Mouse (Mus musculus) neural tube, embryonic 11.5 days (tissue): ENCODE results near the gene Vegfa. TPM values are rescaled to one million over a fixed set of nuclear protein-coding genes. Genes with fewer than 3 reads are reported as not detected.

Experiments used
- ATAC-seq: fragments of 200-750 bp; cut with Nextera tagmentation; 2 replicates; pipeline ENCODE4 v1.8.0; 2017; ENCODE audit warnings: moderate number of reproducible peaks, mild to moderate bottlenecking, moderate TSS enrichment, moderate library complexity; ENCODE audit not compliant: insufficient read depth, low FRiP score, low TSS enrichment
- DNase-seq: peaks from one replicate; pipeline ENCODE4 v3.0.0-alpha.2; 2015; ENCODE audit warnings: low spot score
- H3K27ac ChIP-seq: fragments of 300-500 bp; sonication (generic); 2 replicates; pipeline ENCODE4 v1.5.1; 2014; ENCODE audit warnings: low read depth, mild to moderate bottlenecking, low read length
- H3K27me3 ChIP-seq: fragments of 300-500 bp; sonication (generic); 2 replicates; pipeline ENCODE4 v1.6.1; 2014; ENCODE audit warnings: mild to moderate bottlenecking, low read length, mixed read lengths; ENCODE audit not compliant: control insufficient read depth, insufficient read depth
- H3K36me3 ChIP-seq: fragments of 300-500 bp; sonication (generic); 2 replicates; pipeline ENCODE4 v1.6.1; 2014; ENCODE audit warnings: mild to moderate bottlenecking, low read length, moderate library complexity, mixed read lengths; ENCODE audit not compliant: control insufficient read depth, insufficient read depth
- H3K4me1 ChIP-seq: fragments of 300-500 bp; sonication (generic); 2 replicates; pipeline ENCODE4 v1.6.1; 2014; ENCODE audit warnings: low read length, mixed read lengths; ENCODE audit not compliant: control insufficient read depth, insufficient read depth
- H3K4me2 ChIP-seq: fragments of 300-500 bp; sonication (generic); 2 replicates; pipeline ENCODE4 v1.6.1; 2014; ENCODE audit warnings: low read depth, mild to moderate bottlenecking, moderate library complexity
- H3K4me3 ChIP-seq: fragments of 300-500 bp; sonication (generic); 2 replicates; pipeline ENCODE4 v1.5.1; 2014; ENCODE audit warnings: low read depth, low read length
- H3K9ac ChIP-seq: fragments of 300-500 bp; sonication (generic); 2 replicates; pipeline ENCODE4 v1.6.1; 2014; ENCODE audit warnings: mild to moderate bottlenecking, low read length
- H3K9me3 ChIP-seq: fragments of 300-500 bp; sonication (generic); 2 replicates; pipeline ENCODE4 v1.6.1; 2016; ENCODE audit warnings: low read length; ENCODE audit not compliant: control insufficient read depth
- WGBS: fragments of 180-500 bp; shearing (Covaris S2); extraction: QIAGEN DNeasy Blood & Tissue Kit; methylation state at CpG from one replicate; pipeline ENCODE4 v1.1.7; 2014; 5-methylcytosine and 5-hydroxymethylcytosine counted together
- polyA plus RNA-seq: library from polyadenylated mRNA; unstranded; fragments of >200 nt; fragmentation: Nextera tagmentation; extraction: Ambion mirVana; gene quantifications from 2 replicates; pipeline ENCODE4 v1.2.1, GENCODE M21; 2014

Vegfa gene
- polyA plus RNA-seq, 1 experiment from 2014 or later = 3.4 TPM

DNA sequence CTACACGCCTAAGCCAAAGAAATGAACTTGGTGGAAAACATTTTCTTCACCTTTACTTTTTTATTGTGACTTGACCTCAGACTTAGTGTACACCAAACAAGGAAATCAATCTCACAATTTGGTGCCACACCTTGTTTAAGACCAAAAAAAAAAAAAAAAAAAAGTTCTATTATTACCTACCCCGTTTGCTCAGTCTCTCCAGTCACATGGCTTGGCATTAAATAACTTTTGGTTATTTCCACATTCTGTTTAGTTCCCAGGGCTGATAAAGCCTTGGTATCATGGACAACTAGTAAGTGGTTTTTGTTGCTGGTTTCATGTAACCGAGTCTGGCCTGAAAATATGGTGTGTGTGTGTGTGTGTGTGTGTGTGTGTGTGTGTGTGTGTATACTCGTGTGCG lies 12.8 kb upstream of the Vegfa start:
- Histone ChIP-seq H3K4me2 (no peak overlapping the region), H3K36me3 (no peaks in the 10 kb centered on the region), H3K4me3 (no peak overlapping the region), H3K9ac (no peak overlapping the region), H3K4me1 (no peaks in the 10 kb centered on the region), H3K27me3 (no peaks in the 10 kb centered on the region), H3K27ac (no peak overlapping the region), H3K9me3 (no peaks in the 10 kb centered on the region)
- DNase-seq (no peak), ATAC-seq (no peak)
- WGBS = 93% methylated on average over 5 of the region's 5 CpGs

- Histone ChIP-seq H3K27me3 (no peaks in the 10 kb centered on the region), H3K4me2 (no peak overlapping the region), H3K4me3 (no peak overlapping the region), H3K4me1 (no peaks in the 10 kb centered on the region), H3K27ac (no peak overlapping the region), H3K9ac (no peak overlapping the region), H3K36me3 (no peaks in the 10 kb centered on the region), H3K9me3 (no peaks in the 10 kb centered on the region)
- no peak for DNase-seq
- 91% methylated on average over 8 of the region's 8 CpGs for WGBS
- ATAC-seq = no peak
These were observed 10.0 kb upstream of the Vegfa start for GRCm38 (mm10) chr17:46042158-46042557.

GRCm38 (mm10) chr17:46041679-46042078 lies 9.5 kb upstream of the Vegfa start:
- Histone ChIP-seq H3K27me3 (no peaks in the 10 kb centered on the region), H3K4me2 (no peak overlapping the region), H3K4me3 (no peak overlapping the region), H3K4me1 (no peaks in the 10 kb centered on the region), H3K9me3 (no peaks in the 10 kb centered on the region), H3K9ac (no peak overlapping the region), H3K27ac (no peak overlapping the region), H3K36me3 (no peaks in the 10 kb centered on the region)
- no peak for ATAC-seq
- DNase-seq = no peak
- WGBS = 91% methylated on average over 3 of the region's 3 CpGs

DNA sequence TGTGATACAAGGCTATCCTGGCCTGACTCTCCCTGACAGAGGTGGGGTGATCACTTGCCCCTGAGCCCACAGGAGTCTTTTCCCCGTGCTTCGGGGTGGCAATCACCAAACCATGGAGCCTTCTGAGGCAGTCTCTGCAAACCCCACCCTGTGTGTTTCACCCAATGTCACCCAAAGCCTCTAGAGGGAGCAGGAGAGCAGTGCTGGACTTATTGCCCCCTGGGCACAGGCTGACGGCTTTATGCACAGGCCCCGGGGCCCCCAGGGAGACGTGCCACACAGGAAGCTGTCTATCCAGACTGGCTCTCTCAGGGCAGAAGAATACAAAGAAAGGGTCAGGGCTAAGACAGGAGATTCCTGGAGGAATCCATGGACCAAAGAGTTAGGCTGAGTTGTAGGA lies 9.1 kb upstream of the Vegfa start:
- no peak overlapping the region for H3K27ac ChIP-seq
- H3K4me2 ChIP-seq = no peak overlapping the region
- no peaks in the 10 kb centered on the region for H3K27me3 ChIP-seq
- H3K36me3 ChIP-seq = no peaks in the 10 kb centered on the region
- no peak for ATAC-seq
- 66% methylated on average over 5 of the region's 5 CpGs for WGBS
- no peak overlapping the region for H3K9ac ChIP-seq
- no peaks in the 10 kb centered on the region for H3K9me3 ChIP-seq
- H3K4me3 ChIP-seq = no peak overlapping the region
- DNase-seq = no peak
- H3K4me1 ChIP-seq = no peaks in the 10 kb centered on the region

- H3K4me3 ChIP-seq = no peak overlapping the region
- H3K4me2 ChIP-seq = no peak overlapping the region
- no peaks in the 10 kb centered on the region for H3K4me1 ChIP-seq
- WGBS = 68% methylated on average over 6 of the region's 6 CpGs
- no peak for DNase-seq
- H3K27me3 ChIP-seq = no peaks in the 10 kb centered on the region
- H3K36me3 ChIP-seq = no peaks in the 10 kb centered on the region
- H3K27ac ChIP-seq = no peak overlapping the region
- ATAC-seq = no peak
- H3K9me3 ChIP-seq = no peaks in the 10 kb centered on the region
- no peak overlapping the region for H3K9ac ChIP-seq
These were observed 8.4 kb upstream of the Vegfa start for GRCm38 (mm10) chr17:46040561-46040960.

GRCm38 (mm10) chr17:46038906-46039305 lies 6.7 kb upstream of the Vegfa start:
- 36% methylated on average over 3 of the region's 3 CpGs for WGBS
- H3K4me2 ChIP-seq = no peak overlapping the region
- H3K27ac ChIP-seq = no peak overlapping the region
- H3K36me3 ChIP-seq = no peaks in the 10 kb centered on the region
- H3K27me3 ChIP-seq = no peaks in the 10 kb centered on the region
- ATAC-seq (no peak), DNase-seq (no peak)
- no peak overlapping the region for H3K9ac ChIP-seq
- H3K4me3 ChIP-seq = no peak overlapping the region
- H3K4me1 ChIP-seq = no peaks in the 10 kb centered on the region
- no peaks in the 10 kb centered on the region for H3K9me3 ChIP-seq

DNA sequence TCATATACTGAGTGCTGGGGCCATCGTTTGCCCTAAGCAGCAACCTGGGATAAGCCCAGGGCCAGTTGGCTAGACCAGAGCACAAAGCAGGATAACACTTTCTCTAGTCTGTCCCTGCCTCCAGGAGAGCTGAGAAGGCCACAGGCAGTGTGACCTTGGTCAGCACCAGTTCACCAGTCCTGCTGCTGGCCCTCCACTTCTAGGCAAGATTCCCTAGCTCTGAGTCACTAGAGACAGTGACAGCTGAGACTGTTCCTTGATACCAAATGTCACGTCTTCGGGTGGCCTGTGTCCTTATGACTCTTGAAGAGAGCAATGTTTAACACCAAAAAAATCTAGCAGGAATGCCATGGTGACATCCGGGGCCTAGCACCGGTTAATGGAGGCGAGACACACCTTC lies 4.2 kb upstream of the Vegfa start:
- H3K27me3 ChIP-seq = no peaks in the 10 kb centered on the region
- H3K9ac ChIP-seq = no peak overlapping the region
- 90% methylated on average over 6 of the region's 6 CpGs for WGBS
- no peak for ATAC-seq
- H3K9me3 ChIP-seq = no peaks in the 10 kb centered on the region
- H3K4me1 ChIP-seq = no peaks in the 10 kb centered on the region
- H3K4me3 ChIP-seq = no peak overlapping the region
- H3K36me3 ChIP-seq = no peaks in the 10 kb centered on the region
- DNase-seq = no peak
- no peak overlapping the region for H3K27ac ChIP-seq
- H3K4me2 ChIP-seq = no peak overlapping the region

GRCm38 (mm10) chr17:46034110-46034509 lies 1.9 kb upstream of the Vegfa start:
- H3K4me1 ChIP-seq = peaks cover 7% of the 10 kb centered on the region
- H3K4me2 ChIP-seq = no peak overlapping the region
- no peak for DNase-seq
- H3K27ac ChIP-seq = no peak overlapping the region
- no peaks in the 10 kb centered on the region for H3K36me3 ChIP-seq
- no peaks in the 10 kb centered on the region for H3K27me3 ChIP-seq
- 50% methylated on average over 6 of the region's 6 CpGs for WGBS
- H3K4me3 ChIP-seq = no peak overlapping the region
- H3K9me3 ChIP-seq = no peaks in the 10 kb centered on the region
- H3K9ac ChIP-seq = no peak overlapping the region
- no peak for ATAC-seq

DNA sequence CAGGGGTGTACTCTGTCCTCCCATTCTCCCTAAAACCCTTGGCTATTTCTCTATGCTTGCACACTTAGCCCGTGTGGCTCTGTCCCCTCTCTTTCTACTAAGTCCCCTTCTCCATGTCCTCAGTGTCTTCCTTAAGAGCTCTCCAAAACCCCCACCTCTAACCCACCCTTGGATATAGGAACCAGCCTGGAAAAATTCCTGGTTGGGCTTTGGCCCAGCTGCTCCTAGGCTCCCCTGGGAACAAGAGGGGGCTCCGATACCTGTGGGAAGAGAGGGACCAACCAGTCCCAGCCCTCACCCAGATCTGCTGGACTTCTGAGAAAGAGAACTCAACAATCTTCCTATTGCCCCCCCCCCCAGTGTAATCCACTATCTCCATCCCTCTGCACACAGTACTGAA lies 1.4 kb upstream of the Vegfa start:
- DNase-seq (no peak), ATAC-seq (no peak)
- no peak overlapping the region for H3K9ac ChIP-seq
- no peaks in the 10 kb centered on the region for H3K27me3 ChIP-seq
- 6% methylated on average over 2 of the region's 2 CpGs for WGBS
- no peak overlapping the region for H3K27ac ChIP-seq
- H3K4me1 ChIP-seq = peaks cover 12% of the 10 kb centered on the region
- H3K4me2 ChIP-seq = no peak overlapping the region
- no peaks in the 10 kb centered on the region for H3K36me3 ChIP-seq
- H3K9me3 ChIP-seq = no peaks in the 10 kb centered on the region
- H3K4me3 ChIP-seq = no peak overlapping the region
